Mouse (Mus musculus) heart, postnatal 0 days (tissue): Measurements from ENCODE around the gene Adat2. TPM values are rescaled to one million over a fixed set of nuclear protein-coding genes. Genes with fewer than 3 reads are reported as not detected.

ENCODE experiments used
- ATAC-seq: fragments of 200-750 bp; cut with Nextera tagmentation; 2 replicates; pipeline ENCODE4 v1.8.0; 2017; ENCODE audit warnings: low read depth, moderate number of reproducible peaks, moderate library complexity; ENCODE audit not compliant: insufficient read depth
- DNase-seq: peaks from one replicate; pipeline ENCODE4 v3.0.0-alpha.2; 2016; ENCODE audit warnings: low spot score
- H3K27ac ChIP-seq: fragments of 300-500 bp; sonication (generic); 2 replicates; pipeline ENCODE4 v1.5.1; 2014; ENCODE audit warnings: low read depth, mild to moderate bottlenecking
- H3K27me3 ChIP-seq: fragments of 300-500 bp; sonication (generic); 2 replicates; pipeline ENCODE4 v1.6.1; 2014; ENCODE audit warnings: low read length, mixed read lengths; ENCODE audit not compliant: control insufficient read depth, insufficient read depth
- H3K36me3 ChIP-seq: fragments of 300-500 bp; sonication (generic); replicated peaks from 2 replicates; pipeline ENCODE4 v1.6.1; 2014; ENCODE audit warnings: low read length, mixed read lengths; ENCODE audit not compliant: control insufficient read depth, insufficient read depth
- H3K4me1 ChIP-seq: fragments of 300-500 bp; sonication (generic); 2 replicates; pipeline ENCODE4 v1.6.1; 2014; ENCODE audit warnings: antibody characterized with exemption; ENCODE audit not compliant: control insufficient read depth, insufficient read depth
- H3K4me2 ChIP-seq: fragments of 300-500 bp; sonication (generic); 2 replicates; pipeline ENCODE4 v1.6.1; 2014; ENCODE audit warnings: low read depth, mild to moderate bottlenecking, low read length, moderate library complexity
- H3K4me3 ChIP-seq: fragments of 300-500 bp; sonication (generic); 2 replicates; pipeline ENCODE4 v1.5.1; 2014; ENCODE audit warnings: low read depth, low read length
- H3K9ac ChIP-seq: fragments of 300-500 bp; sonication (generic); replicated peaks from 2 replicates; pipeline ENCODE4 v1.6.1; 2014; ENCODE audit warnings: low read depth, low read length, mixed read lengths
- H3K9me3 ChIP-seq: fragments of 300-500 bp; sonication (generic); replicated peaks from 2 replicates; pipeline ENCODE4 v1.6.1; 2016; ENCODE audit warnings: low read length; ENCODE audit not compliant: control insufficient read depth
- CTCF ChIP-seq: IDR thresholded peaks from 2 replicates; pipeline ENCODE4 v1.5.1; 2016; ENCODE audit warnings: antibody characterized with exemption, control low read depth, low read depth
- EP300 ChIP-seq: IDR thresholded peaks from 2 replicates; pipeline ENCODE4 v1.6.1; 2016; ENCODE audit warnings: antibody characterized with exemption, low read depth
- WGBS: fragments of 180-500 bp; shearing (Covaris S2); extraction: QIAGEN DNeasy Blood & Tissue Kit; methylation state at CpG from one replicate; pipeline ENCODE4 v1.1.7; 2014; 5-methylcytosine and 5-hydroxymethylcytosine counted together
- polyA plus RNA-seq: library from polyadenylated mRNA; unstranded; fragments of >200 nt; fragmentation: Nextera tagmentation; extraction: Ambion mirVana; gene quantifications from 2 replicates; pipeline ENCODE4 v1.2.1, GENCODE M21; 2015
- total RNA-seq: library from RNA; depleted of rRNA; stranded (reverse); fragments of >200 nt; gene quantifications from 2 replicates; pipeline ENCODE4 v1.2.3, GENCODE M21; 2014; ENCODE audit warnings: low replicate concordance

Adat2 gene
- total and polyA plus RNA-seq, 2 experiments from 2014 or later: 0.99 to 2.3 TPM

DNA sequence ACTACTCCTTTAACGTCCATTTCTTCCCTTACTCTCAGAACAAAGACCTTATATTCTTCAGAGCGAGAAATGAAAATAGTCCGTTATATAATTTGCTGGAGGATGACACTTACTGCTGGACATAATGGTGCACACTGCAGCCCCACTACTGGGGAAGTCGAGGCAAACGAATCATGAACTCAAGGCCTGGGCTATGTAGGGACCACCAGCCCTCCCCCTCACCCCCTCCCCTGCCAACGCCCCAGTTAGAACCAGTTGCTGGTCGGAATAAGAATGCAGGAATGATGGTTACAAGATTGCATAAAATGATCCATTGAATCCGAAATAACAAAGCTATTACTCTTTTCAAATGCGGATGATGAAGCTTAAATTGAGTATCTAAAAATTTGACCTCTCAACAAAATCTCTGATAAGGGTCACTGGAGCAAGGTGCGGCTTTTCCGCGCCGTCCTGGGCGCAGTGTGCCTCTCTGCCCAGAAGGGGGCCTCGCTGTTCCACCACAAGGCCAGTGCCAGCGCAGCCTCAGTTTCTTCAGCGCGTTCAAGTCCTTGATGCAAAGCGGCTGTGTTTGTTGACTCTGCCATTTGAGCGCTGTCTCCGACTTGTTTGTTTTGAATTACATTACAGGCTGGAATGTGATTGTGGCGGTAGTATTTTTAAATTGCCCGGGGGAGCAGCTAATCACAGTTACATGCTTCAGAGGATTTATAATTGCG is 11.8 kb downstream of the Adat2 start:
- H3K9ac ChIP-seq: no peak overlapping the region
- WGBS: 24% methylated on average over 24 of the region's 24 CpGs
- DNase-seq: peak; percentile 29
- peaks cover 3% of the 10 kb centered on the region; the same call in 1 of the 2 replicates for H3K4me1 ChIP-seq
- peak overlapping the region; percentile 33 for H3K4me3 ChIP-seq
- H3K27me3 ChIP-seq: no peaks in the 10 kb centered on the region
- ATAC-seq: peak; percentile 58; the same call in 1 of the 2 replicates
- H3K27ac ChIP-seq: no peak overlapping the region
- TF ChIP-seq EP300 (no peak), CTCF (peak; percentile 87)
- H3K9me3 ChIP-seq: no peaks in the 10 kb centered on the region
- peaks cover 29% of the 10 kb centered on the region for H3K36me3 ChIP-seq
- H3K4me2 ChIP-seq: peak overlapping the region; percentile 62

DNA sequence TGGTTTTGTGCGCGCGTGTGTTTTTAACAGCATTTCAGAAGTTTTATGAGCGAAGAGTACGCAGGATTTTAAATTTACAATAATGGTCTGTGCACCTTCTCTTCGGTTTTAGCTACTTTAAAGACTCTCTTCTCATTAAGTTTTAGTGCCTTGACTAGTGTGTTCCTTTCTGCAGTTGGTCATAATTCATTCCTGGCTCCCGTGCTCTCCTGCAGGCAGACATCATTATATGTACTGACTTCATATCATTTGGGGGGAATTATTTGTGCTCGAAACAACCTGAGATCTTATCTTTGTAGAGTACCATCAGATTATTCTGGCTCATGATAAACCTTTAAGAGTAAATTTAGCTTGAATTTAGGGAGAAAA is 12.4 kb downstream of the Adat2 start:
- ATAC-seq: no peak
- TF ChIP-seq CTCF: no peak
- no peak for TF ChIP-seq EP300
- Histone ChIP-seq H3K4me3 (peak overlapping the region; percentile 33), H3K27ac (no peak overlapping the region), H3K4me1 (peaks cover 3% of the 10 kb centered on the region; the same call in 1 of the 2 replicates), H3K27me3 (no peaks in the 10 kb centered on the region), H3K36me3 (peaks cover 29% of the 10 kb centered on the region), H3K9me3 (no peaks in the 10 kb centered on the region), H3K4me2 (peak overlapping the region; percentile 62), H3K9ac (no peak overlapping the region)
- DNase-seq: no peak
- 49% methylated on average over 8 of the region's 8 CpGs for WGBS

DNA sequence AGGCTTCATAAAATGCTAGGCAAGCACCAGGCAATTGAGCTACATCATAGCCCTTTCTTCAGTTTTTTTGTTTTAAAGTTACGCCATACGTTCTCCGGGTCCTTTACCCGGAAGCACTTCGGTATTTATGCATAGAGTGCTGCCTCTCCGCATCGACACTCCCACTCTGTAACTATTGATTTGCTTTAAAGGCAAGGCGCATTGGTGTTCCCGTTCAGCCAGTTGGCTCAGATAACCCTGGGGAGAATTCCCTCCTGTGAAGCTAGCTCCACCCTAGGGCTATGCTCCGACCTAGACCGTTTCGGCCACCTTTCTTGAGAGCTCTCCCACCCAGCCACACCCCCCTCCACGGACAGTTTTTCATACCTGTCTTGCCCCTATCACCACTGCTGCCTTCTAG is 13.7 kb downstream of the Adat2 start:
- H3K36me3 ChIP-seq: peaks cover 22% of the 10 kb centered on the region
- DNase-seq (no peak), ATAC-seq (no peak)
- no peaks in the 10 kb centered on the region for H3K9me3 ChIP-seq
- no peak overlapping the region for H3K4me2 ChIP-seq
- peaks cover 3% of the 10 kb centered on the region; the same call in 1 of the 2 replicates for H3K4me1 ChIP-seq
- 52% methylated on average over 13 of the region's 13 CpGs for WGBS
- H3K4me3 ChIP-seq: no peak overlapping the region
- no peak overlapping the region for H3K27ac ChIP-seq
- H3K9ac ChIP-seq: no peak overlapping the region
- TF ChIP-seq CTCF (no peak), EP300 (no peak)
- no peaks in the 10 kb centered on the region for H3K27me3 ChIP-seq

DNA sequence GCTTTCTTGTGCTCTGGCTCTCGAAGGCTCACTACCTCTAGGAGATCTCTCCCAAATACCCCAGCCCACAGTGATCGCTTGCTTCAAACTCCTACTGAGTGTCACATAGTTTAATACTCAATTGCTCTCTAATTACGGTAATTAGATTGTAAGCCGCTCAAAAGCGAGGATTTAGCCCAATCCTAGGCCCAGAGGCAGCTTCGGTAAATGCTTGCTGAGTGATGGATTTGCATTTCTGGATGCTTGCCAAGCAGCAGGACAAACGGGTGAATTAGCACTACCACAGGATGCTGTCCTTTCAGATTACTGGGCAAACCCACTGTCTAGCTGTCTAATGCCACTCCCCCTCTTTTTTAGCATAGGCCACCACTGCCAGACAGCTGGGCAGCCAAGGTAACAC is 17.1 kb downstream of the Adat2 start:
- WGBS: 51% methylated on average over 7 of the region's 7 CpGs
- no peaks in the 10 kb centered on the region for H3K9me3 ChIP-seq
- DNase-seq: no peak
- H3K36me3 ChIP-seq: no peaks in the 10 kb centered on the region
- no peaks in the 10 kb centered on the region for H3K27me3 ChIP-seq
- peaks cover 1% of the 10 kb centered on the region; the same call in 1 of the 2 replicates for H3K4me1 ChIP-seq
- no peak overlapping the region for H3K27ac ChIP-seq
- H3K9ac ChIP-seq: no peak overlapping the region
- TF ChIP-seq CTCF (no peak), EP300 (no peak)
- H3K4me2 ChIP-seq: no peak overlapping the region
- no peak for ATAC-seq
- H3K4me3 ChIP-seq: no peak overlapping the region

DNA sequence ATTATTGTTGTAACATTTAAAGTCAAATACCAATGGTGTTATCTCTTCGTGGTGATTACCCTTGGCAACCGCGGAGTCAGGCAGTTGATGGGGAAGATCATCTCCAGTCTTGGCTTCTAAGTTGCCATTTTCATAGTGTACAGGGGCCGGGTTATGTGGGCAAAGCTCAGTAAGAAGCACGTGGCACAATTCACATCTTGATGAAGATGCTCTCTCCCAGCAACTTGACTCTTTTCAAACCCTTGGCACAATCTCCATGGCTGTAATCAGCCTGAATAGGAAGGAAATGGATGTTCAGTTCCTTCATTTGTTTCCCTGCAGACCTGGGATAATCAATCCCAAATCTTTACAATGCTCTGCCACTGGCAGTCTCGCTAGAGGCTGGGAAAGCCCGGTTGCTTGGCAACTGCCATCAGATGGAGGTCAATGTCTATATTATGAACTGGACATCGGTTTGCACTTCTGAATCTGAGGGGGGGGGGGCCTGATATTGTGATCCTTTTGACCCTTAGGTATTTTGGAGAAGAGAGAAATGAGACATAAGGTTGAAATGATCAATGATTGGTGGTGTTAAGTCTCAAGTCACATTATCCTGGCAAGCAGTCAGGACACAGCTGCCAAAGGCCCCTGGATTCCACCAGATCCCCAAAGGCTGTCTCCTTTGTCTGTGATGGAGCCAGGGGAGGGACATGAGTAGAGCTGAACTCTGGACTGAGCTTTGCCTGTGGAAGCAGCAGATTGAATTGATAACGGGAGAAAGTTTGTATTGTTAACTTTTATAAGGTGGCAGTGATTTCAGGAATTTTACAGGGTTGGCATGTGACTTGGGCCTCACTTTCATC is 18.2 kb downstream of the Adat2 start:
- Histone ChIP-seq H3K9me3 (no peaks in the 10 kb centered on the region), H3K9ac (no peak overlapping the region), H3K36me3 (no peaks in the 10 kb centered on the region), H3K4me3 (no peak overlapping the region), H3K27me3 (no peaks in the 10 kb centered on the region), H3K27ac (no peak overlapping the region), H3K4me1 (no peaks in the 10 kb centered on the region), H3K4me2 (no peak overlapping the region)
- DNase-seq: no peak
- no peak for TF ChIP-seq EP300
- no peak for TF ChIP-seq CTCF
- ATAC-seq: no peak
- WGBS: 81% methylated on average over 9 of the region's 9 CpGs
